Mouse (Mus musculus): ENCODE data around the gene Iqsec3.

DNA sequence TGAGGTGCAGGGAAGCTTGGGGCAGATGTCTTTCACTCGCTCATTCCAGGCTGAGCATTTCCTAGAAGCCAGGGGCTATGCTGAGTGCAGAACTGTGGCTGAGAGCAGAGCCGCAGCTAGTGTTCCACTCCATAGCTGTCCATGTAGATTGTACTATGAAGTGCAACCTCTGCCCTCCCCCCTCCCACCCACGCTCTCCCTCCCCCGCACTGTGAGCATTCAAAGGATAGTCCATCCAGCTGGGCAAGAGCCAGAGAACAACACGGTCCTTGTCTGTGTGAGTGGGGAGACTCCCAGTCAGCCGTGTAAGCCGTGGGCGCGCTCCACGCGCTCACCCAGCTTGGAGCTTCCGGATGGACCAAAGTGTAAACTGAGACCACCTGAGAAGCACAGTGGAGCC is 49.1 kb downstream of the Iqsec3 start:
- no peak for TF ChIP-seq CTCF (IDR thresholded peaks at IDR 0.05; ENCODE audit: low read depth, low read length)
- TF ChIP-seq POLR2A (IDR thresholded peaks at IDR 0.05; ENCODE audit: borderline replicate concordance, low read depth, low read length) = no peak
